Mouse (Mus musculus) lung, postnatal 14 days (tissue): Measurements from ENCODE around the gene Gatd1.
"Not testable (repeated sequence)": the region's sequence is repeated elsewhere in the genome, so short reads cannot be mapped to it uniquely, and the experiment has no call there.

ENCODE experiments used
- DNase-seq: peaks from one replicate; pipeline ENCODE4 v3.0.0; 2021

Gene Gatd1

GRCm38 (mm10) chr7:141413809-141414584 is at the start of gene Gatd1:
Gatd1 (minus strand) TSS chr7:141414136.
- DNase-seq, result peak; percentile 100

GRCm38 (mm10) chr7:141462333-141462821 is 48.4 kb upstream of the Gatd1 start:
- peak; percentile 73 for DNase-seq

GRCm38 (mm10) chr7:141461521-141462332 is 47.8 kb upstream of the Gatd1 start:
- DNase-seq, result peak; percentile 60

- no peak for DNase-seq
Measured at GRCm38 (mm10) chr7:141460391-141461113, 46.6 kb upstream of the Gatd1 start, which contains the start of gene Cracr2b. Cracr2b (plus strand) TSS chr7:141461094.

GRCm38 (mm10) chr7:141460001-141460390 is 46.1 kb upstream of the Gatd1 start:
- DNase-seq, result no peak

- no peak for DNase-seq
Measured at GRCm38 (mm10) chr7:141459301-141459711, 45.4 kb upstream of the Gatd1 start.

- DNase-seq, result no peak
Measured at GRCm38 (mm10) chr7:141458661-141459060, 44.7 kb upstream of the Gatd1 start.

GRCm38 (mm10) chr7:141457986-141458660 is 44.2 kb upstream of the Gatd1 start:
- peak; percentile 73 for DNase-seq

- DNase-seq, result no peak
Measured at GRCm38 (mm10) chr7:141457236-141457635, 43.3 kb upstream of the Gatd1 start.

GRCm38 (mm10) chr7:141456739-141457138 is 42.8 kb upstream of the Gatd1 start:
- DNase-seq, result no peak

- DNase-seq, result peak; percentile 83
Measured at GRCm38 (mm10) chr7:141455610-141456314, 41.8 kb upstream of the Gatd1 start.

- peak; percentile 98 for DNase-seq
Measured at GRCm38 (mm10) chr7:141454967-141455551, 41.1 kb upstream of the Gatd1 start, which contains the start of gene Pnpla2. Pnpla2 (plus strand) TSS chr7:141455198.

- no peak for DNase-seq
Measured at GRCm38 (mm10) chr7:141453636-141454035, 39.7 kb upstream of the Gatd1 start.

- no peak for DNase-seq
Measured at GRCm38 (mm10) chr7:141451928-141452327, 38.0 kb upstream of the Gatd1 start.

GRCm38 (mm10) chr7:141447110-141447991 is 33.4 kb upstream of the Gatd1 start, which contains the start of gene Rplp2:
Rplp2 (plus strand) TSS chr7:141447370.
- DNase-seq, result peak; percentile 92

- DNase-seq, result not testable (repeated sequence)
Measured at GRCm38 (mm10) chr7:141446374-141446773, 32.4 kb upstream of the Gatd1 start.

GRCm38 (mm10) chr7:141443828-141444237 is 29.9 kb upstream of the Gatd1 start, which contains the start of gene Pidd1:
Pidd1 (minus strand) TSS chr7:141444025.
- peak; percentile 69 for DNase-seq

- no peak for DNase-seq
Measured at GRCm38 (mm10) chr7:141443081-141443821, 29.3 kb upstream of the Gatd1 start.

GRCm38 (mm10) chr7:141442199-141442598 is 28.3 kb upstream of the Gatd1 start:
- no peak for DNase-seq
